Mouse (Mus musculus): ENCODE data around the gene Nucks1. TPM values are rescaled to one million over a fixed set of nuclear protein-coding genes. Genes with fewer than 3 reads are reported as not detected.

Gene Nucks1
- polyA plus RNA-seq (2014; fragmentation: Illumina TruSeq; extraction: RNeasy Lipid Tissue Mini Kit (QIAGEN cat#74804); ENCODE audit: low read depth, low replicate concordance): 48.2 TPM

GRCm38 (mm10) chr1:131910001-131910648 lies at the start of gene Nucks1:
Gene Nucks1, plus strand, starts transcription at chr1:131910534.

GRCm38 (mm10) chr1:131867093-131867945 lies 43.0 kb upstream of the Nucks1 start, which contains the start of gene Rab29:
Gene Rab29, plus strand, starts transcription at chr1:131867224.

GRCm38 (mm10) chr1:131962606-131963084 lies 52.3 kb downstream of the Nucks1 start, which contains the start of gene Slc45a3:
Gene Slc45a3, plus strand, starts transcription at chr1:131962967.

Other genes starting within 250 kb of the Nucks1 start
- 0.34 TPM for gene Rab7b, start 221.8 kb upstream of the Nucks1 start, polyA plus RNA-seq (2014; fragmentation: Illumina TruSeq; extraction: RNeasy Lipid Tissue Mini Kit (QIAGEN cat#74804); ENCODE audit: low read depth, low replicate concordance)
- not detected for gene Slc26a9, start 166.5 kb upstream of the Nucks1 start, polyA plus RNA-seq (2014; fragmentation: Illumina TruSeq; extraction: RNeasy Lipid Tissue Mini Kit (QIAGEN cat#74804); ENCODE audit: low read depth, low replicate concordance)
- 57.1 TPM for gene Pm20d1, start 113.2 kb upstream of the Nucks1 start, polyA plus RNA-seq (2014; fragmentation: Illumina TruSeq; extraction: RNeasy Lipid Tissue Mini Kit (QIAGEN cat#74804); ENCODE audit: low read depth, low replicate concordance)
- 0.69 TPM for gene Slc41a1, start 83.0 kb upstream of the Nucks1 start, polyA plus RNA-seq (2014; fragmentation: Illumina TruSeq; extraction: RNeasy Lipid Tissue Mini Kit (QIAGEN cat#74804); ENCODE audit: low read depth, low replicate concordance)
- 6.6 TPM for gene Rab29, start 43.3 kb upstream of the Nucks1 start, polyA plus RNA-seq (2014; fragmentation: Illumina TruSeq; extraction: RNeasy Lipid Tissue Mini Kit (QIAGEN cat#74804); ENCODE audit: low read depth, low replicate concordance)
- 9.3 TPM for gene Slc45a3, start 52.4 kb downstream of the Nucks1 start, polyA plus RNA-seq (2014; fragmentation: Illumina TruSeq; extraction: RNeasy Lipid Tissue Mini Kit (QIAGEN cat#74804); ENCODE audit: low read depth, low replicate concordance)
- 27.4 TPM for gene Elk4, start 97.1 kb downstream of the Nucks1 start, polyA plus RNA-seq (2014; fragmentation: Illumina TruSeq; extraction: RNeasy Lipid Tissue Mini Kit (QIAGEN cat#74804); ENCODE audit: low read depth, low replicate concordance)
- not detected for gene Mfsd4a, start 157.5 kb downstream of the Nucks1 start, polyA plus RNA-seq (2014; fragmentation: Illumina TruSeq; extraction: RNeasy Lipid Tissue Mini Kit (QIAGEN cat#74804); ENCODE audit: low read depth, low replicate concordance)
- 1.5 TPM for gene Cdk18, start 229.2 kb downstream of the Nucks1 start, polyA plus RNA-seq (2014; fragmentation: Illumina TruSeq; extraction: RNeasy Lipid Tissue Mini Kit (QIAGEN cat#74804); ENCODE audit: low read depth, low replicate concordance)